Mouse (Mus musculus) lung, postnatal 25 days (tissue): Measurements from ENCODE around the gene Glp1r.

Experiments used
- DNase-seq: peaks from one replicate; pipeline ENCODE4 v3.0.0; 2022; ENCODE audit warnings: low spot score

Glp1r gene

DNA sequence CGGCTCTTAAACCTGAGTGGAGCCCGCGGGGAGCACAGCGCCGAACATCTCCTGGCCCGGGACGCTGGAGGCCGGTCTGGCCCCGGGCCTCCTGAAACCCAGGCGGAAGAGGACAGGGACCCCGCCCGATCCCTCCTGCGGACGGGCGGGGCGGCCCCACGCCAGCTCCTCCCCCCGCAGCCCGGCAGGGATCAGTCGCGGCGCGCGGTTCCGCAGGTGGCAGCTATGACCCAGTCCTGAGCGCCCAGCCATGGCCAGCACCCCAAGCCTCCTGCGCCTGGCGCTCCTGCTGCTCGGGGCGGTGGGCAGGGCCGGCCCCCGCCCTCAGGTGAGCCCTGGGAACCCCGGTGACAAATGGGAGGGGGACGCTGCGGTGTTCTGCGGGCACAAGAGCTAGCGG lies at the start of gene Glp1r:
Glp1r (plus strand) TSS at position 191 of the 400 bp plus-strand sequence.
- peak; percentile 17 for DNase-seq

DNA sequence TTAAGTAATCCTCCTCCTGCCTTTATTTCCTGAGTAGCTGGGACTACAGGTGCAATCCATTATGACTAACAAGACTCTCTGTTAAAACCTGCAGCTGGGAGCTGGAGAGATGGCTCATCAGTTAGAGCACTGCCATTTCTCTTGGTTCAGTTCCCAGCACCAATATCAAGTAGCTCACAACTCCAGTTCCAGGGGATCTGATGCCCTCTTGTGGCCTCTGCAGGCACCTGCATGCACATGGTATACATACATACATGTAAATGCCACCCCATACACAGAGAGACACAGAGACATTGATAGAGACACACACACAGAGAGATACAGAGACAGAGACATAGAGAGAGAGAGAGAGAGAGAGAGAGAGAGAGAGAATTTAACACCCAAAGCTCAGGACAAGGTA lies 49.3 kb upstream of the Glp1r start:
- no peak for DNase-seq

- no peak for DNase-seq
These were observed 44.3 kb upstream of the Glp1r start for GRCm38 (mm10) chr17:30857347-30857746.

- peak; percentile 87 for DNase-seq
These were observed 42.9 kb upstream of the Glp1r start for GRCm38 (mm10) chr17:30858586-30859259.

GRCm38 (mm10) chr17:30859989-30860585 lies 41.5 kb upstream of the Glp1r start:
- no peak for DNase-seq

DNA sequence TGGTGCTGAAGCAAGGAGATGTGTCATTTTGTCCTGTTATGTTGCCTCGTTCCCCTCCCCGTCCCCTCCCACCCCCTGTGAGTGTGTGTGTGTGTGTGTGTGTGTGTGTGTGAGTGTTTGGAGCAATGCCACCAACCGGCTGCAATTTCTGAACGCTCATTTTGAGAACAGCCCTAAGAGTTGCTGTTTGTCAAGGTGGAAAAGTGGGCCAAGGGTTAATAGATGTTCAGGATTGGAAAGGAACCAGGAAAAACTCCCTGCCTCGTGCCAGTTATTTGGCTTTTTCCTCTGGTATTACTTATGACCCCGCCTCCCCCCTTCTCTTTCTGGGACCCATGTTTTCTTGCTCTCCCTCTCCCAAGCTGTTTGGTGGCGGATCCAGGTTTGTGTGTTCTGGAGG lies 41.0 kb upstream of the Glp1r start:
- no peak for DNase-seq

DNA sequence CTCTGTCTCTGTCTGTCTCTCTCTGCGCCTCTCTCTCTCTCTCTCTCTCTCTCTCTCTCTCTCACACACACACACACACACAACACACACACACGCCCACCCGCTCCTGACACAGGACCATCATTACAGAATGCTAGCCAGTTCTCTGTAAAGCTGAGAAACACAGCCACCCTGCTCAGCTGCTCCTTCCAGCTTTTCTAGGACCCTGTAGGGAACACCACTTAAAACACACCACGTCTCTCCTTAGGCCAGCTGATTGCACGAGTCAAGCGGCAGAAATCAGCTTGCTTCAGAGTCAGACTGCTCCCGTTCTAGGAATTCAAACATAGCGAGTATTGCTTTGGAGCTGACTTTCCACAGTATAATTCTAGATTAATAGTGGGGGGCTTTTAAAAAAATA lies 35.3 kb upstream of the Glp1r start:
- DNase-seq = no peak

- DNase-seq = no peak
These were observed 34.7 kb upstream of the Glp1r start for GRCm38 (mm10) chr17:30866966-30867365.

- DNase-seq = peak; percentile 57
These were observed 30.6 kb upstream of the Glp1r start for GRCm38 (mm10) chr17:30871040-30871439.

DNA sequence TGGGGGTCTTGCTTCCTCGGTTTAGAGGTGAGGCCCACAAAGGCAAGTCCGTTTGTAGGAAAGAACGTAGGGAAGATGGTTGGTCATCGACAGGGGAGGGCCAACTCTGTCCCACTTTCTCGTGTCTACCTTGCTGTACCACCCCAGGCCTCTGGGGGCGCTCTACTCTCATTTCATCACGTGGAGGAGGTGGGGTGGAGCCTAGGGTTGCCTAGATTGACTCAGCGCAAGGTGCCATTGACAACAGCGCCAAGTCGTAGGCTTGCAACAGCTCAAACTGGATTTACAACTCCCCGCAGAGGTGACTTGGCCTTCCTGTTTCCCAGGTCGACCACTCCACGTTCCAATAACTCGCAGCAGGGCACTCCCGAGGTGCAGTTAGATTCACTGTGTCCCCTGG lies 27.3 kb upstream of the Glp1r start:
- no peak for DNase-seq

DNA sequence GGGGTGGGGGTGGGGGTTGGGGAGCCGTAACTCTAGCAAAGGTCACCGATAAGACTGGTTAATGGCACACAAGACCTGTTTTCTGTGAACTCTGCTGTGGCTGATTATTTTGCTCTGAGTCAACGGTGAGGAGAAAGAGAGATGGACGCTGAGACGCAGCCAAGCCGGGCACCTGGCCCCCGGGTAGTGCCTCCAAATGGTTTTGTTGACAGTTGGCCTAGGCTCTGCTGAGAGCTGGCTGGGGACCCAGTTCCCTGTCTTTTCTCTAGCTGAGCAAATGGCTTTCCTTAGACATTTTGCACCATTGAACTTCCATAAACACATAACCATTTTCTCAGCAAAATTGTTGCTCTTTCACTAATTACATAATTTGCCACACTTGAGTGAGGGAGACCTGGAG lies 24.2 kb upstream of the Glp1r start:
- DNase-seq = no peak

DNA sequence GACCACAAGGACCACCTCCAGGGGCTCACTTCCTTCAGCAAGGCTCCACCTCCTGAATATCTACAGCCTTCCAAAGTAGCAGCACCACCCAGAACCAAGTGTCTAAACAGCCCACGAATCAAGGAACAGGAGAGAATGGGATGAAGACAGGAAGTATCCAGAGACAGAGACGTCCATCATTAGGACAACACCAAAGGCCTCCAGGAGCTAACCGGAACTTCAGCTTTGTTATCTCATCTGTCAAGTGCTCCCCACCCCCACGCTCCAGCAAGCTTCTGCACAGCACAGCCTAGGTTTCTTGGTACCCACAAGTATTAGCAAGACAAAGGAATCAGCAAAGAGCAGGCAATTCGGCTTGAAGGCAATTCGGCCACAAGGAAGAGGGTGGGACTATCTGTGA lies 23.0 kb upstream of the Glp1r start:
- DNase-seq = no peak

- no peak for DNase-seq
These were observed 21.2 kb upstream of the Glp1r start for GRCm38 (mm10) chr17:30880391-30880790.

DNA sequence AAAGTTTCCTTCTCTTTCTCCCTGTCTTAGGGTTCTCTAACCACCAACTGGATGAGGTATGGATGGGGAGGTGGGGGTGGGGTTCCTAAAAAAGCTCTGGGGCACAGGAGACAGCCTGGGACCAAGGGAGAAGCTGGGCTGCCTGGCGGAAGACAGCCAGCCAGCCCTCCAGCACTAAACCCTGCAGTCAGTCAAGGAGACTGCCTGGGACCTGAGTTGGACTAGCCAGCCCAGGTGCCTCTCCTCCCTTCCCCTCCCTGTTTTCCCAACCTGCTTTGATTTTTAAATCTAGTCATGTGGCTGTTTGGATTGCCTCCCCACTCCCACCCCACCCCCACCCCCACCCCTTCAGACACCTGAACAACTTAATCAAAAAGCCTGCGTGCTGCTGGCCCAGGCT lies 20.6 kb upstream of the Glp1r start:
- DNase-seq = no peak

GRCm38 (mm10) chr17:30882206-30882605 lies 19.4 kb upstream of the Glp1r start:
- peak; percentile 75 for DNase-seq

GRCm38 (mm10) chr17:30883534-30883933 lies 18.1 kb upstream of the Glp1r start:
- no peak for DNase-seq

DNA sequence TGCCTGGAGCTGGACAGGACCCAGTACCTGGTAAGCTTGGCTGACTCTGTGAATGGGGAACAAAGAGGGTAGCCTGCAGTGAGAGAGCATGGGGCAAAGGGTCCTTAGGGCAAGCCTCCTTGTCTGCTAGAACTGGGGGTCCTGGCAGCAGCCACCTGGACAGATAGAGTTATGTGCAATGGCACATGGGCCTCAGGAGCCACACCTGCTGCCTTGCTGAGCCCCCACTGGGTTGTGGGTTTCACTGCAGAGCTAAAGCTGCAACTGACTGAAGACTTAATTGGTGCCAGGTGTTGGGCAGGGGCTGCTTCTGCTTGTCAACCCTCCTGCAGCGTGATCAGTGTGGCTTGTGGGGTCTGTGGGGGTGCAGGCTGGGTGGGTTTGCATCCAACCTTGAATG lies 9.5 kb upstream of the Glp1r start:
- DNase-seq = no peak

GRCm38 (mm10) chr17:30892730-30893129 lies 8.9 kb upstream of the Glp1r start:
- DNase-seq = no peak

DNA sequence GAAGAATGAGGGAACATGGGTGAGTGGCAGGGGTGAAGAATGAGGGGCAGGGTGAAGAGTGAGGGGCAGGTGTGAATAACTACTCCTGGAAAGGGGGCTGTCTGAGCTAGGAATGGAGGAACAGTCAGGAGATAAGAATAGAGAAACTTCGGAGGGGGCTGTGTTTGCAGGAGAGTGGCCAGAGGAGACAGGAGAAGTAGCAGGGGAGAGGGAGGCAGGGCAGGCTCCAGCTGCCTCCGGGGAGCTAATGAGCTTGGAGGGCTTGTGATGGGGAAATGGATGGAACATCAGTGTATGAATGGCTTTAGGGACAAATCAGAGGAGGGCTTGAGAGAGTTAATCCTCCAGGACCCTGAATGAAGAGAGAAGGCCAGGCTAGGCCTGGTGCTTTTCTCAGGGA lies 4.5 kb upstream of the Glp1r start:
- DNase-seq = no peak

DNA sequence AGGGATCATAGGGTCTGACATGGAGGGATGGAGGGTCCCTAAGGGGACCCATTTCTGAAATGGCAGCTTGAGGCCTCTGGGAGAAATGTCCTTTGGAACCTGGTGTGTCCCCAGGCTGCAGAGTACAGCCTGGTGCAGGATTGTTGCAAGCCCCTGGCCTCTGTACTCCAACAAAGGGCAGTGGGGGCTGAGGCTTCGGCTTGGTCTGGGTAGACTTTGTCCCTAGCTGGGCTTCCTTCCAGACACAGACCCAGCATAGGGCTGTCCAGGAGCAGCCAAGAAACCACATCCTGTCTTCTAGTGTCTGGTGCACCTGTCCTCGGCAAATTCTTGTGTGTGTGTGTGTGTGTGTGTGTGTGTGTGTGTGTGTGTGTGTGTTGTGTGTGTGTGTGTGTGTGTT lies 2.5 kb downstream of the Glp1r start:
- no peak for DNase-seq

- peak; percentile 16 for DNase-seq
These were observed 6.0 kb downstream of the Glp1r start for GRCm38 (mm10) chr17:30907577-30907976.

DNA sequence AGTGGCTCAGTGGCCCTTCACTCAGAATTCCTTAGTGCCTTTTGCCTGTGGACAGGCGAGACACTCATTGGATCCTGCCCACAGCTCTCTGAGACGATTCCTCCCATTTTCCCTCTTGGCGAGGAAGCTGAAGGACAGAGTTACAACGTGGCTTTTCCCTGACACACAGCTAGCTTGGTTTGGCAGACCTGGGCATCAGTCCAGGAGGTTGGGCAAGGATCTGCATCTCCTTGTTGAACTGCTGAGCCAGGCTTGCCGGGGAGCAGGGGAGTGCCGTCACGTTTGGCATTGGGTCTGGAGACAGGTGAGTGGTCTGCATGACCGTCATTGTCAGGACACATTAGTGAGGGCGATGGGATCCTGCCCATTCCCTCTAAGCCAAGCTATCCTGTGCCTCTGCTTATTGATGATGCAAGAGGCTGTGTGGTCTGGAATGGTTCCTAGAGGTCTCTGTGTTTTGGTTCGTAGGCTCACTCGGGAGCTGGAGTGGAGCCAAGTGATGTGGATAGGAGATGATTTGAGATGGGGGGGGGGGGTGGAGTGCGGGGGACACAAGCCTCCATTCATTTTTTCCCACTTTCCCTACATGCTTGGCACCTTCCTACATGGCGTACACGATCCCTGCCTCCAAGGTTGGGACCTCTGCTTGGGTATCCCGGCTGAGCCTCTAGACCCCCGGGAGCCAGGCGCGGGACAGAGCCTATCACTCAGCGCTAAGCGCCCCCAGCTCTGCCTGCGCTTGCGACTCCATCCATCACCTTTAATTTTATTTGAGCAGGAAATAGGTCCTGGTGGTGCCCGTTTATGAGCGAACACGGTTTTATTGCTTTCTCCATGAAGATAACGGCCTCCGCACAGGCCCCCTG lies 9.5 kb downstream of the Glp1r start:
- peak; percentile 5 for DNase-seq

DNA sequence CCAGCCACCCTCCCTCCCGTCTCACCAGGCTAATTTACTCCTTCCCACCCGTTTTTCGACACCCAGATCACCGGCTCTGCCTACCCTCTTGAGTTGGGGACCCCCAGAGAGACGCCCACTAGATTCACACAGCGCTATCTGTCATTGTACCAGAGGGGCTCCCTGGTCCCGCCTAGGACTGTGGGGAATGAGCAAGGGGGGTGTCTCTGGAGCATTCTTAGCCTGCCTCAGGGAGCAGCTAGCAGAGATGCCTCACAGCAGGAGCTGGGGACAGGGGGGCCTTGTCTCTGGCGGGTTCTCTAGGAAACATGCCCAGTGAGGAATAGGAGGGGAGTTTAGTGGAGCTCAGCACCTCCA lies 10.1 kb downstream of the Glp1r start:
- no peak for DNase-seq
